Mouse (Mus musculus) thymus, adult 2 months (tissue): ENCODE measurements around the gene Igsf11.

Experiments
- CTCF ChIP-seq: fragments of 200-500 bp; IDR thresholded peaks from 2 replicates; pipeline ENCODE4 v1.5.1; 2012; ENCODE audit warnings: mild to moderate bottlenecking, control low read depth, low read length, moderate library complexity, borderline replicate concordance; ENCODE audit not compliant: control insufficient read depth, poor library complexity, insufficient read depth; ENCODE audit errors: extremely low read depth
- POLR2A ChIP-seq: fragments of 200-500 bp; IDR thresholded peaks from 2 replicates; pipeline ENCODE4 v1.6.1; 2012; ENCODE audit warnings: mild to moderate bottlenecking, low read length, control low read depth, moderate library complexity; ENCODE audit not compliant: control insufficient read depth, poor library complexity, insufficient read depth; ENCODE audit errors: extremely low read depth

DNA sequence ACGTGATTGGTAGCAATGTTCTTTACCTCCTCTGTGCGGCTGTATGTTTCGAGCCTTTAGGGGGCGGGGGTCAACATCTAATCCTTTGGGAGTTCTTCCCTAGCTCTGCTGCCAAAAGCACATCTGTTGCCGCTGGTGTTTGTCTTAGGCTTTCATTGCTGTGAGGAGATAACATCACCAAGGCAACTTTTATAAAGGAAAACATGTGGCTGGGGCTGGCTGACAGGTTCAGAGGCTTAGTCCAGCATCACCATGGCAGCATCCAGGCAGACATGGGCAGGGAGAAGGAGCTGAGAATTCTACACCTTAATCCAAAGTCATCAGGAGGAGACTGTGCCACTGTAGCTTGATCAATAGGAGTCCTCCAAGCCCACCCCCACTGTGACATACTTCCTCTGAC, 173.1 kb downstream of the Igsf11 start:
- no peak for TF ChIP-seq CTCF
- no peak for TF ChIP-seq POLR2A
